Mouse (Mus musculus): ENCODE results near the gene Epb41l5. TPM values are rescaled to one million over a fixed set of nuclear protein-coding genes. Genes with fewer than 3 reads are reported as not detected.

The Epb41l5 gene
- polyA plus RNA-seq, 1 experiment from 2014 or later: 27.9 TPM

- ATAC-seq: no peak
- TF ChIP-seq CTCF (IDR thresholded peaks at IDR 0.05): no peak
- in situ Hi-C loops (cut with MboI; ENCODE audit: low pct_unique_long_range_greater_than_20kb): no loop called here
Measured at GRCm38 (mm10) chr1:119598855-119599254, 49.9 kb downstream of the Epb41l5 start.

DNA sequence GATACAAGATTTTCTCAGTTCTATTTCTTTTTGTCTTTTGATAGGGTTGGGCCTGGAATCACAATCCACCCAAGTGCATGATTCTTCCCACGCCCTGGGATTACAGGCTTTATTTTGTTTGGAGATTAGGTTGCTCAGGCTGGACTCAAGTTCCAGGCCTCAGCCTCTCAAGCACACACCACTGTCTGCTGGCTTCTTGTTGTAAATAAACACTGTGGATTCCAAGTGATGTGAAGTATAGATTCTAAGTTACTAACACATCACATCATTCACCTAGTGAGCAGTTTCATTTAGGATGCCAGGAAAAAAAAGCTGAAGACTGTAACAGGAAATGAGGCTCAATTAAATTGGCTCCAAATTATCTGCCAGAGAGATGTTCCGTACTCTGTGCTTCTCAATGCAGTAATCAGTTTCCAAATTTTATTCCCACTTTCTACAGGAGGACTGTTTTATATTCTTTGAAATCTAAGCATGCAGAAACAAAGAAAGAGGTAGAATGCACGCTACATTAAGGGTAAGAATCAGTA lies 51.8 kb downstream of the Epb41l5 start:
- in situ Hi-C loops (cut with MboI; ENCODE audit: low pct_unique_long_range_greater_than_20kb): no loop called here
- ATAC-seq (no peak), DNase-seq (ENCODE audit: low read depth, low spot score) (no peak)
- CTCF ChIA-PET: no interaction called here
- no peak for TF ChIP-seq CTCF (IDR thresholded peaks at IDR 0.05)
- H3K27me3 ChIP-seq: no peaks in the 10 kb centered on the region
- POLR2A ChIA-PET: no interaction called here

More at GRCm38 (mm10) chr1:119598855-119599254, 49.9 kb downstream of the Epb41l5 start:
- ChIA-PET POLR2A (interaction anchor here (0.6 kb wide), 1 partner anchor 722 kb away, joined by 3 read pairs; no protein-coding TSS in a partner anchor), CTCF (interaction anchor here (1.1 to 1.2 kb wide), 2 partner anchors 9 to 50 kb away, joined by 3 read pairs; no protein-coding TSS in a partner anchor)
- no peak for DNase-seq (ENCODE audit: low read depth, low spot score)
- no peaks in the 10 kb centered on the region for H3K27me3 ChIP-seq

GRCm38 (mm10) chr1:119590041-119590440 lies 58.8 kb downstream of the Epb41l5 start:
- H3K27me3 ChIP-seq: no peaks in the 10 kb centered on the region
- no peak for TF ChIP-seq CTCF (IDR thresholded peaks at IDR 0.05)
- in situ Hi-C loops (cut with MboI; ENCODE audit: low pct_unique_long_range_greater_than_20kb): no loop called here
- ATAC-seq (no peak), DNase-seq (ENCODE audit: low read depth, low spot score) (peak; percentile 31)
- CTCF ChIA-PET: interaction anchor here (1.2 kb wide), 1 partner anchor 8 kb away, joined by 3 read pairs; no protein-coding TSS in a partner anchor
- POLR2A ChIA-PET: no interaction called here

- no peak for TF ChIP-seq CTCF (IDR thresholded peaks at IDR 0.05)
- ChIA-PET POLR2A (no interaction called here), CTCF (interaction anchor here (1.4 to 1.7 kb wide), 3 partner anchors 10 to 14 kb away, joined by 3 to 5 read pairs (median 4); no protein-coding TSS in a partner anchor)
- in situ Hi-C loops (cut with MboI; ENCODE audit: low pct_unique_long_range_greater_than_20kb): no loop called here
- DNase-seq (ENCODE audit: low read depth, low spot score) (no peak), ATAC-seq (no peak)
- H3K27me3 ChIP-seq: no peaks in the 10 kb centered on the region
Measured at GRCm38 (mm10) chr1:119584974-119585373, 63.8 kb downstream of the Epb41l5 start.

DNA sequence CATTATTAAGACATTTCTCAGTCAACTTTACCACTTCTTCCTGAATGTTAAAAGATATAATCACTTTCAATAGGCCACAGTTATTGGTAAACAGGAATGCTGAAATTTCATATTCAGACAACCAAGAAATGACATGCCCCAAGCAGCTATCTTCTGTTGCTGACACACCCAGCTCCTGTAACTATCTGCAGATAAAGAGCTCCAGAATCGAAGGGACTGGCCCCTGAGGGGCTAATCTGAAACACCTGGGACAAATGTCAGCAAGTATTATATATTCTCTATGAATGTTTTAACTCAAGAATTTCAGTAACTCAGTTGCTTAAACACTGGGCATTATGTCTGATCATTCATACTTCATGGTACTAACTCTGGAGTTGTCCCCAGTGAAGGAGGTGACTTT lies 78.7 kb downstream of the Epb41l5 start:
- no peak for TF ChIP-seq CTCF (IDR thresholded peaks at IDR 0.05)
- ChIA-PET CTCF (interaction anchor here (1.0 to 2.2 kb wide), 3 partner anchors 9 to 68 kb away, joined by 3 to 6 read pairs (median 5); no protein-coding TSS in a partner anchor), POLR2A (no interaction called here)
- in situ Hi-C loops (cut with MboI; ENCODE audit: low pct_unique_long_range_greater_than_20kb): no loop called here
- ATAC-seq (no peak), DNase-seq (ENCODE audit: low read depth, low spot score) (no peak)
- no peaks in the 10 kb centered on the region for H3K27me3 ChIP-seq

DNA sequence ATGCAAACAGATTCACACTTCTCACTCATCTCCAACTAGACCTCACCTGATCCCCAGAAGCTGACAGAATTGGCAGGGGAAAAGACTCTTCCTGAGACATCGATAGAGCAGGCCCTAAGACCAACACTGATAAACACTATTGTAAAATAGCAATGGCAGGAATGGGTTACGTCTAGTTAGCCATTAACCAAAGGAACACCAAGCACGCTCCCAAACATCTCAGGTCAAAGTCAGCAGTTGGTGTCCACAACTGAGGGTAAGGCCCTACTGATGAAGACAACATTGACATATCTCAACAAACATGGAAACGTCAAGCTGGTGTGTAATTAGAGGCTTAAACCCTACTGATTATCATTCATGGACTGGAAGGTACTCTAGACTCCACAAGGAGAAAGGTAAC lies 83.3 kb downstream of the Epb41l5 start:
- H3K27me3 ChIP-seq: no peaks in the 10 kb centered on the region
- ChIA-PET CTCF (interaction anchor here (0.8 kb wide), 1 partner anchor 35 kb away, joined by 3 read pairs; no protein-coding TSS in a partner anchor), POLR2A (no interaction called here)
- ATAC-seq: no peak
- in situ Hi-C loops (cut with MboI; ENCODE audit: low pct_unique_long_range_greater_than_20kb): no loop called here
- no peak for TF ChIP-seq CTCF (IDR thresholded peaks at IDR 0.05)
- no peak for DNase-seq (ENCODE audit: low read depth, low spot score)

DNA sequence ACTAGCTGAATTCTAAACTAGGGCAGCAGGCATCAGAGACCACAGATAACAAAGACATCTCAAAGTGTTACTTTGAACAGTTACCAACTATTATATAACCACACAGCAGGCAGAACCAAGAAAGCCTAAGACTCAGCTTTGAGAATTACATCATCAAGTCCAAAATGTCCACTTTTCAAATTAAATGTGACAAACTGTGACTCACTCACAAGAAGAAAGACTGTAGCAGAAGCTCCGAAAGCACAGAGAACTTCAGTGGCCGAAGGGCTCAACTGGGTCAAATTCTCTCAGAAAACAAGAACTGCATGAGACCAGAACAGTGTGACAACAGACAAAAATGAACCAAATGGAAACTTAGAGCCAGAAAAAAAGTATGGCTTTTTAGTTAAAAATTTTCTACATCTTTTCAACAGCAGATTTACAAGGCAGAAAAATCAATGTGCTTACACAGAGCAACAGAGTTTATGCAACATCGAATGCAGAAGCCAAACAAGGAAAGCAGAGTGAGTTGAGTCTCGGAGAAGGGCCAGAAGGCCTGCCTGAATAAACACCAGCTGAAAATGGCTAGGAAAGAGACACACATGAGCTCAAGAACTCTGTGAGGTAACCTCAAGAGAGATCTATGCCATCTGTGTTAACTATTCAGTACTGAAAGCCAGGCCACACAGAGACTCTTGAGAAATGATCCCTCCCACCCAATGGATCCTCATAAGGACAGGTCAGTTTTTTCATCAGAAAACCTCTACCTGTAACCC lies 91.0 kb downstream of the Epb41l5 start:
- TF ChIP-seq CTCF (IDR thresholded peaks at IDR 0.05): no peak
- ChIA-PET POLR2A (no interaction called here), CTCF (interaction anchor here (1.2 to 1.9 kb wide), 3 partner anchors 9 to 12 kb away, joined by 3 to 10 read pairs (median 5); no protein-coding TSS in a partner anchor)
- ATAC-seq (no peak), DNase-seq (ENCODE audit: low read depth, low spot score) (no peak)
- no peaks in the 10 kb centered on the region for H3K27me3 ChIP-seq
- in situ Hi-C loops (cut with MboI; ENCODE audit: low pct_unique_long_range_greater_than_20kb): loop anchor here (10.0 kb wide), 2 partner anchors 357 to 457 kb away; partner anchors contain the start of gene Tmem177

DNA sequence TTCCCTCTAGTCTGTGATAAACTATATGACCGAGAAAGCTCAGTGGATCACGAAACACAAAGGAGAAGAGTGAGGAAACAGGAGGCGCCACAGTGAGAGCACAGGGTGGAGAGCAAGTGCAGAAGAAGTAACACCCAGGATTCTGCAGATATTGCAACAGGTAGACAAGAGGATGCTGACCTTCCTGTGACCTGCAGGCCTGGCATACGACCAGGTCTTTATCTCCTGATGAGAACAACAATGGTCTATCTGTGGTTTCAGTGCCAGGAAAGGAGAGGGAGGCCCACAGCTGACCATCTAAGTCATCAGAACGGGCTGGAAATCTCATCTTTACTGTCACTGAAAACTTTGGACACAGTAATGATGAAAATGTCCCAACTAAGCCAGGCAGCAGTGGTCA lies 93.1 kb downstream of the Epb41l5 start:
- in situ Hi-C loops (cut with MboI; ENCODE audit: low pct_unique_long_range_greater_than_20kb): loop anchor here (10.0 kb wide), 2 partner anchors 359 to 459 kb away; partner anchors contain the start of gene Tmem177
- POLR2A ChIA-PET: no interaction called here

DNA sequence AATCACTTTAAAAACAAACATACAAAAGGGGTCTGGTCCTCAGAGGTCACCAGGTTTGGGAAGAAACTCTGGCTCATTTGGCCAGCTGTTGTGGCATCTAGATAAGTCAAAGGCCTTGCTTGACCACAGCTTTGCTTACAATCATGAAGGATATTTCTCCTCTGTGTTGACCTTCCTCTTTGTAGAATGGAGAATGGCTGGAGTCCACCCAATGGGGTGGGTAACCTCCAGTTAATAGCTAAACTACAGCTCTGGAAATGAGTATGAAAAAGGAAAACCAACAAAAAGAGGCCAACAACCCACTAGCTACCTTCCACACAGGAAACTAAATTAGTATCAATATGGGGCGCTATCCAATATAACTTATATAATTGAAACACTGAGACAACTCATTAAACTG lies 97.1 kb downstream of the Epb41l5 start:
- POLR2A ChIA-PET: no interaction called here

More for the DNA sequence above, 93.1 kb downstream of the Epb41l5 start:
- CTCF ChIA-PET: interaction anchor here (1.1 kb wide), 1 partner anchor 65 kb away, joined by 3 read pairs; no protein-coding TSS in a partner anchor
- TF ChIP-seq CTCF (IDR thresholded peaks at IDR 0.05): no peak
- H3K27me3 ChIP-seq: no peaks in the 10 kb centered on the region
- no peak for ATAC-seq
- DNase-seq (ENCODE audit: low read depth, low spot score): no peak

DNA sequence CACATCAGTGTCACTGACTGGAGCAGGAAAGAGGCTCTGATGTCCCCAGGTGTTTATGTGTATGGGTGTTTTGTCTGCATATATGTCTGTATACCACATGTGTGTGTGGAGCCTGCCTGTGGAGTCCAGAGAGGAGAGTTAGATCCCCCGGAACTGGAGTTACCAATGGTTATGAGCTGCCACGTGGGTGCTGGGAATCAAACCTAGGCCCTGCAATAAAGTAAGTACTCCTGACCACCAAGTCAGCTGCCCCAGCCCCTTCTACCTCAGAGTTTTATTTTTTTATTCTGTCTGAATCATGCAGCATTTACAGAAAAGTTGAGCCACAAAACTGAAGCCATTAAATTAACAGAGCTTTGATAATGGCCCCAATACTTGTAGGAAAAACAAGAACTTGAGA lies 98.7 kb downstream of the Epb41l5 start:
- ChIA-PET POLR2A (no interaction called here), CTCF (interaction anchor here (3.3 kb wide), 1 partner anchor 125 kb away, joined by 11 read pairs; no protein-coding TSS in a partner anchor)
- no peak for TF ChIP-seq CTCF (IDR thresholded peaks at IDR 0.05)
- ATAC-seq: no peak
- in situ Hi-C loops (cut with MboI; ENCODE audit: low pct_unique_long_range_greater_than_20kb): loop anchor here (5.0 to 10.0 kb wide), 3 partner anchors 127 to 465 kb away; partner anchors contain the start of gene Tmem177
- no peak for DNase-seq (ENCODE audit: low read depth, low spot score)
- H3K27me3 ChIP-seq: no peaks in the 10 kb centered on the region

More for the DNA sequence above, 97.1 kb downstream of the Epb41l5 start:
- CTCF ChIA-PET: interaction anchor here (1.0 to 3.3 kb wide), 3 partner anchors 123 to 465 kb away, joined by 3 to 11 read pairs (median 4); no protein-coding TSS in a partner anchor
- H3K27me3 ChIP-seq: no peaks in the 10 kb centered on the region
- TF ChIP-seq CTCF (IDR thresholded peaks at IDR 0.05): no peak
- ATAC-seq: no peak
- in situ Hi-C loops (cut with MboI; ENCODE audit: low pct_unique_long_range_greater_than_20kb): loop anchor here (5.0 to 10.0 kb wide), 3 partner anchors 126 to 463 kb away; partner anchors contain the start of gene Tmem177
- no peak for DNase-seq (ENCODE audit: low read depth, low spot score)

All from Patski (cell line).